Mouse (Mus musculus) forebrain, embryonic 11.5 days (tissue): ENCODE measurements around the gene Bpifa3. TPM values are rescaled to one million over a fixed set of nuclear protein-coding genes. Genes with fewer than 3 reads are reported as not detected.

Experiments
- polyA plus RNA-seq: library from polyadenylated mRNA; unstranded; fragments of >200 nt; fragmentation: Nextera tagmentation; extraction: Ambion mirVana; gene quantifications from 2 replicates; pipeline ENCODE4 v1.2.1, GENCODE M21; 2014

Gene Bpifa3
- polyA plus RNA-seq, 1 experiment from 2014 or later = not detected

Other genes with a start within 250 kb of the Bpifa3 start
- gene Bpifb6, start 229.9 kb upstream of the Bpifa3 start, polyA plus RNA-seq = not detected in 2 replicates
- not detected in 2 replicates for gene Bpifb3, start 212.1 kb upstream of the Bpifa3 start, polyA plus RNA-seq
- gene Bpifb4, start 192.1 kb upstream of the Bpifa3 start, polyA plus RNA-seq = not detected in 2 replicates
- gene Bpifa6, start 155.4 kb upstream of the Bpifa3 start, polyA plus RNA-seq = not detected in 2 replicates
- gene Bpifa2, start 122.1 kb upstream of the Bpifa3 start, polyA plus RNA-seq = not detected in 2 replicates
- not detected in 2 replicates for gene Bpifa1, start 12.5 kb downstream of the Bpifa3 start, polyA plus RNA-seq
- not detected in 2 replicates for gene Bpifa5, start 32.3 kb downstream of the Bpifa3 start, polyA plus RNA-seq
- not detected in 2 replicates for gene Bpifb1, start 60.5 kb downstream of the Bpifa3 start, polyA plus RNA-seq
- 0.16 TPM in 1 of 2 replicates, not detected in the other for gene Bpifb5, start 93.4 kb downstream of the Bpifa3 start, polyA plus RNA-seq
- gene Bpifb9a, start 127.5 kb downstream of the Bpifa3 start, polyA plus RNA-seq = not detected in 2 replicates
- not detected in 2 replicates for gene Bpifb9b, start 176.9 kb downstream of the Bpifa3 start, polyA plus RNA-seq
- 15.0 and 17.0 TPM in 2 replicates for gene Cdk5rap1, start 242.7 kb downstream of the Bpifa3 start, polyA plus RNA-seq